Mouse (Mus musculus): ENCODE measurements around the gene Spn. TPM values are rescaled to one million over a fixed set of nuclear protein-coding genes. Genes with fewer than 3 reads are reported as not detected.
"Not testable (repeated sequence)": the region's sequence is repeated elsewhere in the genome, so short reads cannot be mapped to it uniquely, and the experiment has no call there.

Gene Spn
- total RNA-seq, 4 experiments from 2014 or later, result 0.29 to 0.68 (median 0.46) TPM

- no peak for DNase-seq (ENCODE audit: low spot score in 2 of 2)
These were observed 32.1 kb downstream of the Spn start for GRCm38 (mm10) chr7:127105551-127105950.

GRCm38 (mm10) chr7:127104560-127105332, 32.9 kb downstream of the Spn start:
- peak; percentile 76 to 81 for DNase-seq (ENCODE audit: low spot score in 2 of 2)

GRCm38 (mm10) chr7:127103960-127104359, 33.7 kb downstream of the Spn start:
- no peak for DNase-seq (ENCODE audit: low spot score in 2 of 2)

- no peak for DNase-seq (ENCODE audit: low spot score in 2 of 2)
These were observed 35.5 kb downstream of the Spn start for GRCm38 (mm10) chr7:127102148-127102547.

- no peak for DNase-seq (ENCODE audit: low spot score in 2 of 2)
These were observed 36.1 kb downstream of the Spn start for GRCm38 (mm10) chr7:127101451-127102016.

- DNase-seq (ENCODE audit: low spot score in 2 of 2), result no peak
These were observed 38.1 kb downstream of the Spn start for GRCm38 (mm10) chr7:127099528-127099927.

GRCm38 (mm10) chr7:127098950-127099349, 38.7 kb downstream of the Spn start:
- DNase-seq (ENCODE audit: low spot score in 2 of 2), result no peak

- no peak for DNase-seq (ENCODE audit: low spot score in 2 of 2)
These were observed 39.1 kb downstream of the Spn start for GRCm38 (mm10) chr7:127098521-127098920.

- no peak for DNase-seq (ENCODE audit: low spot score in 2 of 2)
These were observed 41.2 kb downstream of the Spn start for GRCm38 (mm10) chr7:127096456-127096855.

GRCm38 (mm10) chr7:127093914-127094313, 43.7 kb downstream of the Spn start:
- no peak for DNase-seq (ENCODE audit: low spot score in 2 of 2)

- no peak for DNase-seq (ENCODE audit: low spot score in 2 of 2)
These were observed 46.3 kb downstream of the Spn start, which contains the start of gene AI467606 for GRCm38 (mm10) chr7:127091114-127091896. Gene AI467606, plus strand, starts transcription at chr7:127091359.

- no peak for DNase-seq (ENCODE audit: low spot score in 2 of 2)
These were observed 47.2 kb downstream of the Spn start for GRCm38 (mm10) chr7:127090154-127091113.

- DNase-seq (ENCODE audit: low spot score in 2 of 2), result no peak
These were observed 48.5 kb downstream of the Spn start for GRCm38 (mm10) chr7:127088901-127089845.

- DNase-seq (ENCODE audit: low spot score in 2 of 2), result no peak
These were observed 49.5 kb downstream of the Spn start for GRCm38 (mm10) chr7:127088083-127088482.

- not testable (repeated sequence) for DNase-seq (ENCODE audit: low spot score in 2 of 2)
These were observed 50.2 kb downstream of the Spn start, which contains the start of gene Zg16 for GRCm38 (mm10) chr7:127087278-127088010. Gene Zg16, minus strand, starts transcription at chr7:127087328.

- DNase-seq (ENCODE audit: low spot score in 2 of 2), result not testable (repeated sequence)
These were observed 51.9 kb downstream of the Spn start for GRCm38 (mm10) chr7:127085751-127086150.

GRCm38 (mm10) chr7:127084794-127085193, 52.8 kb downstream of the Spn start:
- no peak for DNase-seq (ENCODE audit: low spot score in 2 of 2)

GRCm38 (mm10) chr7:127083689-127084088, 53.9 kb downstream of the Spn start:
- no peak for DNase-seq (ENCODE audit: low spot score in 2 of 2)

GRCm38 (mm10) chr7:127082995-127083394, 54.6 kb downstream of the Spn start:
- no peak for DNase-seq (ENCODE audit: low spot score in 2 of 2)

Measured in layer of hippocampus, adult 8-10 months (tissue).